Mouse (Mus musculus): Measurements from ENCODE around the gene P2ry10.

DNA sequence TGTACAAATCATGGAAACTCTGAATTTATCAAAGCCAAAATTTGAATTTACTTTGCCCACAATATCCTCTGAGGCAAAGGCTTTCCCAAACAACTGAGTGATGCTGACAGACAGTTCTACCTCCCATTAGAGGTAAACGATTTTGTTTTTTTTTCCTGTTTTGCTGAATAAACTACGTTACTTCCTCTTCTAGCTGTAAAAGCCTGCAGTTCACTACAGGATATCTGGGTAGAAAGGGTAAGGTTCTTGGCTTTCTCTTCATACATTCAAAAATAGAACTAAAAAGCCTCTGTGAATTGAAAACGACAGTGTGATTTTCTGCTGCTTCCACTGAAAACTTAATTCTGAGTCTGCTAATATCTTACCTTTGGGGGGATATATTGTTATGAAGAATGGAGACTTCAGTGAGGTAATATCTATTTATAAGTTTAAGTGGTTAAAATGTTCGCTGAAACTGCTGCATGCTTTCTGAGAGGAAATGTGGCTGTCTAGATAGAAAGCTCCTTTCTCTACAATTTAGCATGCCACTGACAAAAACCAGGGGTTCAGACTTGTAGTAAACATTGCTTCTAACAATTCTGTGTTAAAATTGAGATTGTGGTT, 61.2 kb downstream of the P2ry10 start:
- TF ChIP-seq CTCF (IDR thresholded peaks at IDR 0.05; ENCODE audit: low read depth) (no peak), EP300 (IDR thresholded peaks at IDR 0.05; ENCODE audit: low read depth) (no peak)
